Mouse (Mus musculus) brain, embryonic 14.5 days (tissue): ENCODE data around the gene Cdk2ap2.

Experiments used
- CTCF ChIP-seq: fragments of 200-500 bp; IDR thresholded peaks from 2 replicates; pipeline ENCODE4 v1.5.1; 2012; ENCODE audit warnings: inconsistent platforms, mild to moderate bottlenecking, moderate library complexity, borderline replicate concordance; ENCODE audit not compliant: insufficient read depth, insufficient read length; ENCODE audit errors: extremely low read depth
- POLR2A ChIP-seq: fragments of 200-500 bp; IDR thresholded peaks from 2 replicates; pipeline ENCODE4 v1.6.1; 2012; ENCODE audit warnings: mild to moderate bottlenecking, inconsistent platforms, borderline replicate concordance; ENCODE audit not compliant: poor library complexity, insufficient read depth, insufficient read length, severe bottlenecking; ENCODE audit errors: extremely low read depth

- TF ChIP-seq POLR2A (no peak), CTCF (no peak)
These were observed 1.4 kb downstream of the Cdk2ap2 start for GRCm38 (mm10) chr19:4098426-4098825.
